Mouse (Mus musculus): ENCODE data around the gene Snx29.

DNA sequence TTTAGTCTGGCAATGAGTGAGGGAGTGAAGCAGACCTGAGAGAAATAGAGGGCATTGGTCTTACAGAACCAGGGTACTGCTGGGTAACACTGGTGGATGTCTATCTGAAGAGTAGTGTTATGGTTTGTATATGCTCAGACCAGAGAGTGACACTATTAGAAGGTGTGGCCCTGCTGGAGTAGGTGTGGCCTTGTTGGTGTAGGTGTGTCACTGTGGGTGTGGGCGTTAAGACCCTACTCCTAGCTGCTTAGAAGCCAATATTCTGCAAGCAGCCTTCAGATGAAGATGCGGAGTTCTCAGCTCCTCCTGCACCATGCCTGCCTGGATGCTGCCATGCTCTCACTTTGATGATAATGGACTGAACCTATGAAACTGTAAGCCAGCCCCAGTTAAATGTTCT, 303.9 kb downstream of the Snx29 start:
- no peak for TF ChIP-seq ZNF384 (IDR thresholded peaks at IDR 0.05; ENCODE audit: low read depth, low read length)
- TF ChIP-seq MAFK (IDR thresholded peaks at IDR 0.05; ENCODE audit: insufficient read depth, low read depth, low read length): no peak
